Mouse (Mus musculus): ENCODE data around the gene Tmem262.

- TF ChIP-seq POLR2A (IDR thresholded peaks at IDR 0.05; ENCODE audit: borderline replicate concordance, insufficient read depth, low read length) (no peak), CTCF (IDR thresholded peaks at IDR 0.05; ENCODE audit: borderline replicate concordance, insufficient read depth, low read depth, low read length) (no peak)
Measured at GRCm38 (mm10) chr19:6126789-6127580, 47.2 kb downstream of the Tmem262 start.

All from cerebellum, adult 2 months (tissue).